Mouse (Mus musculus) midbrain, postnatal 0 days (tissue): Measurements from ENCODE around the gene Nsl1. TPM values are rescaled to one million over a fixed set of nuclear protein-coding genes. Genes with fewer than 3 reads are reported as not detected.
"Not testable (repeated sequence)": the region's sequence is repeated elsewhere in the genome, so short reads cannot be mapped to it uniquely, and the experiment has no call there.

Experiments
- ATAC-seq: fragments of 200-750 bp; cut with Nextera tagmentation; 2 replicates; pipeline ENCODE4 v1.8.0; 2017; ENCODE audit warnings: moderate number of reproducible peaks, mild to moderate bottlenecking, moderate TSS enrichment, moderate library complexity; ENCODE audit not compliant: low FRiP score
- DNase-seq: peaks from one replicate; pipeline ENCODE4 v3.0.0-alpha.2; 2015; ENCODE audit warnings: low spot score
- H3K27ac ChIP-seq: fragments of 300-500 bp; sonication (generic); 2 replicates; pipeline ENCODE4 v1.5.1; 2014; ENCODE audit warnings: low read depth, mild to moderate bottlenecking, low read length, mixed read lengths
- H3K27me3 ChIP-seq: fragments of 300-500 bp; sonication (generic); 2 replicates; pipeline ENCODE4 v1.6.1; 2014; ENCODE audit warnings: low read length, control low read depth, mixed read lengths; ENCODE audit not compliant: insufficient read depth
- H3K36me3 ChIP-seq: fragments of 300-500 bp; sonication (generic); 2 replicates; pipeline ENCODE4 v1.6.1; 2014; ENCODE audit warnings: low read length, control low read depth, mixed read lengths; ENCODE audit not compliant: insufficient read depth
- H3K4me1 ChIP-seq: fragments of 300-500 bp; sonication (generic); 2 replicates; pipeline ENCODE4 v1.6.1; 2014; ENCODE audit warnings: mild to moderate bottlenecking, control low read depth, antibody characterized with exemption, low read length, mixed read lengths; ENCODE audit not compliant: insufficient read depth
- H3K4me2 ChIP-seq: fragments of 300-500 bp; sonication (generic); 2 replicates; pipeline ENCODE4 v1.6.1; 2014; ENCODE audit warnings: low read depth, mild to moderate bottlenecking, low read length, mixed read lengths; ENCODE audit not compliant: poor library complexity, severe bottlenecking
- H3K4me3 ChIP-seq: fragments of 300-500 bp; sonication (generic); 2 replicates; pipeline ENCODE4 v1.5.1; 2014; ENCODE audit warnings: low read depth, mild to moderate bottlenecking, low read length, moderate library complexity
- H3K9ac ChIP-seq: fragments of 300-500 bp; sonication (generic); replicated peaks from 2 replicates; pipeline ENCODE4 v1.6.1; 2014; ENCODE audit warnings: mild to moderate bottlenecking, low read length, moderate library complexity, mixed read lengths; ENCODE audit not compliant: poor library complexity, severe bottlenecking
- H3K9me3 ChIP-seq: fragments of 300-500 bp; sonication (generic); 2 replicates; pipeline ENCODE4 v1.6.1; 2016; ENCODE audit warnings: low read length, control low read depth
- CTCF ChIP-seq: IDR thresholded peaks from 2 replicates; pipeline ENCODE4 v1.5.1; 2016; ENCODE audit warnings: antibody characterized with exemption, mild to moderate bottlenecking
- WGBS: fragments of 180-500 bp; shearing (Covaris S2); extraction: QIAGEN DNeasy Blood & Tissue Kit; methylation state at CpG from one replicate; pipeline ENCODE4 v1.1.7; 2014; 5-methylcytosine and 5-hydroxymethylcytosine counted together
- polyA plus RNA-seq: library from polyadenylated mRNA; unstranded; fragments of >200 nt; fragmentation: Nextera tagmentation; extraction: Ambion mirVana; gene quantifications from 2 replicates; pipeline ENCODE4 v1.2.1, GENCODE M21; 2015
- total RNA-seq: library from RNA; depleted of rRNA; stranded (reverse); fragments of >200 nt; gene quantifications from 2 replicates; pipeline ENCODE4 v1.2.3, GENCODE M21; 2014

Gene Nsl1
- total and polyA plus RNA-seq, 2 experiments from 2014 or later: 1.6 to 1.8 TPM

GRCm38 (mm10) chr1:191025016-191026012 lies 37.5 kb upstream of the Nsl1 start:
- H3K9ac ChIP-seq: peak overlapping the region; percentile 92
- WGBS: 2% methylated on average over 54 of the region's 69 CpGs
- TF ChIP-seq CTCF: no peak
- H3K9me3 ChIP-seq: no peaks in the 10 kb centered on the region
- peak overlapping the region; percentile 90 for H3K4me2 ChIP-seq
- H3K27me3 ChIP-seq: no peaks in the 10 kb centered on the region
- H3K36me3 ChIP-seq: no peaks in the 10 kb centered on the region
- ATAC-seq: no peak; the same call in 1 of the 2 replicates
- peaks cover 4% of the 10 kb centered on the region; the same call in 1 of the 2 replicates for H3K4me1 ChIP-seq
- peak overlapping the region; percentile 79 for H3K27ac ChIP-seq
- peak overlapping the region; percentile 85 for H3K4me3 ChIP-seq
- peak; percentile 22 for DNase-seq

- Histone ChIP-seq H3K27me3 (no peaks in the 10 kb centered on the region), H3K27ac (peak within 1 kb of the TSS; percentile 79), H3K36me3 (no peaks in the 10 kb centered on the region), H3K4me3 (peak within 1 kb of the TSS; percentile 85), H3K4me1 (peaks cover 4% of the 10 kb centered on the region; the same call in 1 of the 2 replicates), H3K4me2 (peak within 1 kb of the TSS; percentile 90), H3K9ac (peak within 1 kb of the TSS; percentile 92), H3K9me3 (no peaks in the 10 kb centered on the region)
- TF ChIP-seq CTCF: peak; percentile 49
- WGBS: under 1% methylated on average over 49 of the region's 50 CpGs
- DNase-seq (peak; percentile 100), ATAC-seq (peak; percentile 99)
Observed at GRCm38 (mm10) chr1:191026021-191026713, 36.6 kb upstream of the Nsl1 start, which contains the start of gene Flvcr1. Flvcr1 (minus strand) TSS chr1:191026158.

GRCm38 (mm10) chr1:191030182-191030581 lies 32.6 kb upstream of the Nsl1 start:
- Histone ChIP-seq H3K27me3 (no peaks in the 10 kb centered on the region), H3K27ac (no peak overlapping the region), H3K4me1 (0 out of 2 replicates have a peak, but pooled peaks cover 4% of the 10 kb centered on the region), H3K4me2 (no peak overlapping the region), H3K9ac (no peak overlapping the region), H3K36me3 (no peaks in the 10 kb centered on the region), H3K4me3 (no peak overlapping the region), H3K9me3 (no peaks in the 10 kb centered on the region)
- no peak for TF ChIP-seq CTCF
- DNase-seq (no peak), ATAC-seq (no peak)
- WGBS: 50% methylated on average over 10 of the region's 10 CpGs

- H3K4me3 ChIP-seq, H3K27ac ChIP-seq, DNase-seq, H3K9ac ChIP-seq, H3K4me1 ChIP-seq, H3K4me2 ChIP-seq, H3K36me3 ChIP-seq, H3K27me3 ChIP-seq, H3K9me3 ChIP-seq, ATAC-seq: not testable (repeated sequence)
- WGBS: 80% methylated on average over 6 of the region's 6 CpGs
Observed at GRCm38 (mm10) chr1:191030922-191031425, 31.8 kb upstream of the Nsl1 start.

- DNase-seq (peak; percentile 62), ATAC-seq (no peak)
- 18% methylated on average over 4 of the region's 4 CpGs for WGBS
- H3K27me3 ChIP-seq: no peaks in the 10 kb centered on the region
- no peaks in the 10 kb centered on the region for H3K9me3 ChIP-seq
- H3K9ac ChIP-seq: no peak overlapping the region
- H3K4me1 ChIP-seq: no peaks in the 10 kb centered on the region
- H3K36me3 ChIP-seq: no peaks in the 10 kb centered on the region
- no peak for TF ChIP-seq CTCF
- no peak overlapping the region for H3K4me3 ChIP-seq
- H3K27ac ChIP-seq: no peak overlapping the region
- no peak overlapping the region for H3K4me2 ChIP-seq
Observed at GRCm38 (mm10) chr1:191035649-191036048, 27.2 kb upstream of the Nsl1 start.
